Mouse (Mus musculus) cortical plate, adult 2 months (tissue): ENCODE data around the gene Vstm2l.

ENCODE experiments used
- CTCF ChIP-seq: fragments of 200-500 bp; IDR thresholded peaks from 2 replicates; pipeline ENCODE4 v1.5.1; 2011; ENCODE audit warnings: mild to moderate bottlenecking, control low read depth, low read length; ENCODE audit not compliant: insufficient read depth; ENCODE audit errors: extremely low read depth
- POLR2A ChIP-seq: fragments of 200-500 bp; IDR thresholded peaks from 2 replicates; pipeline ENCODE4 v1.6.1; 2011; ENCODE audit warnings: mild to moderate bottlenecking, low read length, control low read depth; ENCODE audit not compliant: insufficient read depth; ENCODE audit errors: extremely low read depth

GRCm38 (mm10) chr2:157975595-157975994, 61.1 kb downstream of the Vstm2l start:
- TF ChIP-seq CTCF: no peak
- no peak for TF ChIP-seq POLR2A
